In genomic region chr19:41259256-41259655, GRCm38 (mm10) we compare ENCODE assay signal across 16 mouse cellular contexts. TPM values are rescaled to one million over a fixed set of nuclear protein-coding genes. Genes with fewer than 3 reads are reported as not detected.
"Had no signal": no experiment of that assay in that cellular context is flagged by ENCODE, and none has a peak within 500 bp of the region (broad histone marks: within the 10 kb centered on the region; RNA-seq: fewer than 3 reads in every experiment).

No protein-coding gene starts in this region.

- H3K36me3 ChIP-seq: lung, embryonic 15.5 days; midbrain, embryonic 15.5 days; neural tube, embryonic 13.5 days; neural tube, embryonic 15.5 days had no signal

- H3K4me3 ChIP-seq: liver, embryonic 15.5 days; lung, embryonic 15.5 days; megakaryocyte, embryonic 14.5 days; midbrain, embryonic 13.5 days; midbrain, embryonic 15.5 days; neural tube, embryonic 13.5 days; neural tube, embryonic 15.5 days had no signal

- H3K27ac ChIP-seq: liver, embryonic 15.5 days; lung, embryonic 15.5 days; macrophage; midbrain, embryonic 13.5 days; midbrain, embryonic 15.5 days; neural tube, embryonic 13.5 days; neural tube, embryonic 15.5 days had no signal

- H3K4me2 ChIP-seq: liver, embryonic 15.5 days; lung, embryonic 15.5 days; midbrain, embryonic 11.5 days; midbrain, embryonic 13.5 days; midbrain, embryonic 15.5 days; neural tube, embryonic 13.5 days; neural tube, embryonic 15.5 days had no signal

- DNase-seq: right cerebral cortex, adult 18-20 months; right cerebral cortex, postnatal 25 days had no signal

- H3K9me3 ChIP-seq: liver, embryonic 15.5 days; lung, embryonic 15.5 days; megakaryocyte, embryonic 14.5 days; midbrain, embryonic 13.5 days; midbrain, embryonic 15.5 days; neural tube, embryonic 13.5 days; neural tube, embryonic 15.5 days had no signal

- H3K27me3 ChIP-seq: liver, embryonic 15.5 days; lung, embryonic 15.5 days; megakaryocyte, embryonic 14.5 days; midbrain, embryonic 13.5 days; midbrain, embryonic 15.5 days; neural tube, embryonic 13.5 days; neural tube, embryonic 15.5 days had no signal

- H3K9ac ChIP-seq: liver, embryonic 15.5 days; liver, postnatal 0 days; lung, embryonic 15.5 days; midbrain, embryonic 13.5 days; midbrain, embryonic 15.5 days; neural tube, embryonic 13.5 days; neural tube, embryonic 15.5 days had no signal

RNA-seq across cellular contexts. Expression of gene Tll2, which starts 52.6 kb away (rescaled TPM):
- total RNA-seq: megakaryocyte progenitor cell, adult 5-6 weeks; monocyte, adult 5-6 weeks had no signal
- polyA plus RNA-seq: liver, embryonic 15.5 days; liver, postnatal 0 days; lung, embryonic 15.5 days; lung, postnatal 0 days; macrophage; small intestine, adult 2 months had no signal
